Mouse (Mus musculus) gastrocnemius, postnatal 36 days (tissue): ENCODE data around the gene Ezh1. TPM values are rescaled to one million over a fixed set of nuclear protein-coding genes. Genes with fewer than 3 reads are reported as not detected.
"Not testable (repeated sequence)": the region's sequence is repeated elsewhere in the genome, so short reads cannot be mapped to it uniquely, and the experiment has no call there.

Source experiments
- DNase-seq, 2 experiments: peaks; one replicate each; pipeline ENCODE4 v3.0.0; 2022
- intact Hi-C: fragments of 180-260 bp; cut with DNase I; formaldehyde crosslinking; loops from one replicate; pipeline ENCODE4 v1.15.1; 2025
- total RNA-seq, 2 experiments: library from RNA; stranded (reverse); gene quantifications; 2 replicates each; pipeline ENCODE4 v1.2.3; 2021

Gene Ezh1
- total RNA-seq, 2 experiments from 2014 or later: 20.5 to 23.8 TPM

DNA sequence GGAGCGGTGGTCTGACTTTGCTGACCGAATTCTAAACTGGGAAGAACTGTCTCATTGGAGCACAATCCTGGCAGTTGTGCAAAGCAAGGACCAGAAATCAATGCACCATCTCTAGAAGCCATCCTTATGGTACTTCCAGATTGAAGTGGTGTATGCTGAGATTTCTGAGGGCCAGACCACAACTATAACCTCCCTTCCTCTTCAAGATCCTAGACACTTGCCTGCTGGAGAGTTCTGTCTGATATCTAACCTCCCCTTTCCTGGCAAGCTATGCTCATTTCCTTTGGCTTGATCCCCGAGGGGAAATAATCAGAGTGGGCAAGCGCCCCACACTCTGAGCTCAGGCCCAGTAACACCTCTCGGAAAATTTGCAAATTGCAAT is 53.8 kb downstream of the Ezh1 start:
- no peak for DNase-seq
- intact Hi-C loops: loop anchor here (5.0 kb wide), 1 partner anchor 55 kb away; the partner anchor contains the start of genes Retreg3 and Tubg1

DNA sequence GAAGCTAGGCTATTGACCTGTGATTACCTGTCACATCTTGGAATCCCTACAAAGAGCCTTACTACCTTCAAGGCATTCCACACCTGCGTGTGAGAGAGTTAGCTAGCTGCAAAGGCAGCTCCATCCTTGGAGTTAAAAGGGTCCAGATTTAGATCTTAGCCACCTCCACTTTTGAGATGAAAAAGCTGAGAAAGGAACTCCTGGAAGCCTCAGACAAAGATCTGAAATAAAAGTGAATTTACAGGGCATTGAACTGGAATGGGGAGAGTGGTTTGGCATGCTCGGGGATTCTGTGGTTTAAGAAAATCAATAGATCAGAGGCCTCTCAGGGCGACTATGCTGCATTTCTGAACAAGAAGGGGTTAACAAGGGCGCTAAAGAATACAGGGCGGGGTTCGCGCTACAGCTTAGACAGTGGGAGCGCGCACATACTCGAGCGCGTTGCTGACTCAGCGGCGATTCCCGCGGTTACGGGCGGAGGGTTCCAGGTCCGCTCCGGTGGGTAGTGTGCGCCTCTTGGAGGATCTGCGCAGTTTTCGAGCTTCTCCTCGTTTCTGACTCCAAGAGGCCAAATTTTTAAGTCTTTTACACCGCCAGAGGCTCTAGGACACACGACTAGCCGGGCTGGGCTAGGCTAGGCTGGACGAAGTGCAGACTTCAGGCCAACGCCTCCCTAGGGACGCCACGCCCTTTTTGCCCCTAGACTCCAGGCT is 54.4 kb downstream of the Ezh1 start:
- DNase-seq: peak; percentile 48 to 65
- intact Hi-C loops: loop anchor here (5.0 kb wide), 1 partner anchor 55 kb away; the partner anchor contains the start of genes Retreg3 and Tubg1

DNA sequence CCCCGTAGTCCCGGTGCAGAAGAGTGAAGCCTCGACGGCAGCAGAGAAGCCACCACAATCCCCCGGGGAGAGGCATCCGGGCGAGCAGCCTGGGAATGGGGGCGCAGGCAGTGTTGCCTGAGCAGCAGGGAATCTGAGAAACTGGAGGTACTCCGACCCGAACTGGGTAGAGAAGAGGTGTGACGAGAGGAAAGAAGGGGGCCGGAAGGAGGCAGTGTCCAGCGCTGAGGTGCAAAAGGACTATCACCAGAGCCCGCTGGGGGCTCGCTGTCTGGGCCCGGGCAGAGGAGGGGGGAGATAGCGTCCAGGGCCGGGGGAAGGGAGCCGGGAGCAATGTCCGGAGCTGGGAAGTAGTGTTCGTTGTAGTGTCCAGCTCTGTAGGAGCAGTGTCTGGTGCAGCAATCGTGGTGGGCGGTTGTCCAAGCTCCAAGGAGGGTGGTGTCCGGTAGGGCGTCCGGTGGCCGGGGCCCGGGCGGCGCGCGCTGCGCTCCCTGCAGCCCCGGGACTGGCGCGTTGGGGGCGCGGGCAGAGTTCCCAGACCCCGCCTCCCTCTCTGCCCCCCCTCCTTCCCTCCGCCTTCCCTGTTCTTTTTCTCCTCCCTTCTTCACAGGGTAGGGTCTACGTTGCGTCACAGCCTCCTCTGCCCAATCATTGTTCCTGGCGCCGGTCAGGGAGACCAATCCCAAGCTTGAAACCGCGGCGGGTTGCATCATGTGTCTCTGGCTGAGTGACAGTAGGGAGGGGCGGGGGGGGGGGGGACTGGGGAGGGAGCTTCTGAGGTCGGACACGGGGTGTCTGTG is 55.3 kb downstream of the Ezh1 start, which contains the start of gene Plekhh3:
TSS of gene Plekhh3 (minus strand) at position 541 of the 800 bp plus-strand sequence.
- peak; percentile 89 to 93 for DNase-seq
- intact Hi-C loops: loop anchor here (5.0 kb wide), 1 partner anchor 54 kb away; the partner anchor contains the start of genes Retreg3 and Tubg1

DNA sequence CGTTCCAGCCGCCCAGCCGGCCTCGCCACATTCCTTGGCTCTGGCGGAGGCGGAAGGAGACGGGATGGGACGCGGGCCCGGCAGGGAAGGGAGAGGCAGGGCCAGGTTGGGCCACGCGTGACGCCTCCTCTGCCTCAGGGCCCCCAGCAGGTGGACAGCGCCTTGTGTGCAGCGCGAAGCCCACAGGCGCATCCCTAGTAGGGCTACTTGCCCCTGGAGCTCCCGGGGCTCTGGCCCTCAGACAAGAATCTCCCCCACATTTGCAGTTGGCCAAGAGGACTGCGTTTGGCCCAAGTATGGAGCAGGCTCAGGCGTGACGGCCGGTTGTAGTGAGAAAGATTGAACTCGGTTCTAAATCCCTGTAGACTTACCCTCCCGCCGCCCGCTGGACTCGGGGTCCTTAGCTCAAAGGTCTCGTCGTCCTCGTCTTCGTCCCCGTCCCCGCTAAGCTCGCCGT is 55.9 kb downstream of the Ezh1 start, which contains the start of gene Cntnap1:
TSS of gene Cntnap1 (plus strand) at position 170 of the 457 bp plus-strand sequence.
- DNase-seq: peak; percentile 74 to 80
- intact Hi-C loops: loop anchor here (5.0 kb wide), 1 partner anchor 53 kb away; the partner anchor contains the start of genes Retreg3 and Tubg1

DNA sequence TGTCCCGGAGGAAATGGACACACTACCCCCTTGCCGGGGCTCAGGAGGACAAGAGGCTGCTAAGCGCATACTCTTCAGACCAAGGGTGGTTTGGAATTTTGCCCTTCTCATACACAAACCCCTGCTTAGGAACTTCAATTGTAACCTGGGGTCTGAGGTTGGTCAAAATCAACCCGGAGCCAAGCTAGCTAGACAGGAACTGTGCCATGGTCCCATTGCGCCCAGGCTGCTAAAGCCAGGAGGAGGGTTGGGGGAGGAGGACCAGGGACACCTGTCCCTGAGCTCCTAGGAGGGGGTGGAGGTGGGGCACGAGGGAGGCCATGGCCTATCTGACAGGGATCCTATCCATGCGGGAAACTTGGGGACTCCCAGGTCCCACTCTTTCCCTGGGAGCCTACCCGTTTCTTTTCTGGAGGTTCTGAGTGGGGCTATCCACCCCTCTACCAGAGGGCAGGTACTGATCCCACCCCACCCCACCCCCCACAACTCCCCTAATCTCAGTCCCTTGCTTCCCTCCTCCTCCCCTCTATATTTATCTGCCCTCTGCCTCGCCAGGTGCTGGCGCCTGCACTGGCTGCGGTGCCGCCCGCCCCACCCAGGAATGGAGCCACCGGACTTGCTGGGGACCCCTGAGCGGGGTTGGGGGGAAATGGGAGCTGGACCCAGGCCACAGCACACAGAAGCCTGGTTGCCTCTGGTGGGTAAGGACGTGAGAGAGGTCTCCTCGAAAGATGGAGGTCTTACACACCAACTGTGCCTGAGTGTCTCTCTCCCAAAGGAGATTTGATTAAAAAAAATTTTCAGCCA is 56.8 kb downstream of the Ezh1 start:
- DNase-seq: no peak

DNA sequence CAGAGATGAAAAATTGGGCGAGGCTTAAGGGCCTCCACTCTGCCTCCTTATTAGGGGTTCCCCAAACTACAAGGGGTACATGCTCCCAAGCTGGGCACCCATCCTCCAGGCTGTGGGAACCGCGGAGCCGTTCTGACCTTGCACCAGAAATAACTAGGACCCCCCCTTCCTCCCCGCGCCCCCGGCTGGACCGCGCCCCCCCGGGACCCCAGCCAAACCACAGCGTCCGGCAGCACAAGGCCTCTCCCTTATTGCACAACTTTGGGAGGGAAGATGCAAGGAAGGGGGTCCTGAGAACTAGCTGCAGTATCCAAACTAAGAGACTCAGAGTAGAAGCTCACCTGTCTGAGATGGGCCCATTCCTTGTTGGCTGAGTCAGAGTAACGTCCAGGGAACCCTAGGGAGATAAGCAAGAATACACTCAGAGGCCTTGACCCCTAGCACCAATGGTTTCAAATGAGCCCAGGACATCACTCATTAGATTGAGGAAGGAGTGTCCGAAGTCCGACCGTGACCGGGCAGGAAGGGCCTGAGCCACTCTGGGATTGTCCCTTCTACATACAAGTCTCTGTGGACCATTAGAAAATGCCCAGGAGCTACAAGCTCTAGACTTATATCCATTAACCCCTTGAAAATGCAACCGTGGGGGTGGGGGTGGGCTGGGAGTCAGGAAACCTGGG is 57.8 kb downstream of the Ezh1 start:
- intact Hi-C loops: loop anchor here (5.0 kb wide), 1 partner anchor 36 kb away; no protein-coding TSS in a partner anchor
- DNase-seq: peak in 1 of 2 experiments; percentile 53

More for the DNA sequence above, 56.8 kb downstream of the Ezh1 start:
- intact Hi-C loops: loop anchor here (5.0 kb wide), 2 partner anchors 37 to 52 kb away; partner anchors contain the start of genes Retreg3 and Tubg1

DNA sequence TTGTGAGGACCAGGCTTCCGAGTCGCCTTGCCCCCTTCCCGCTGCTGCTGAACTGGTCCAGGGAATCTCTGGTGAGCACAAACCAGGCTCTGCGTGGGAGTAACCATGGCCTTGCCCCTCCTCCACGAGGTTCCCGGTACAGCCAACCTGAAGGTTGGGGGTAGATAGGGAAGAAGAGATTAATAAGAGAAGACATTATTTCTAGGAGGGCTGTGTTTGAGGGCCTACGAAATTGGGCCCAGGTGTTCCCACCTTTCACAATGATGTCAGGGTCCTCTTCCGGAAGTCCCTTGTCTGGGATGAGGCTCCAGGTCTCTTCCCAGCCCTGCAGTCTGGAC is 58.3 kb downstream of the Ezh1 start:
- intact Hi-C loops: loop anchor here (5.0 kb wide), 1 partner anchor 36 kb away; no protein-coding TSS in a partner anchor
- no peak for DNase-seq

DNA sequence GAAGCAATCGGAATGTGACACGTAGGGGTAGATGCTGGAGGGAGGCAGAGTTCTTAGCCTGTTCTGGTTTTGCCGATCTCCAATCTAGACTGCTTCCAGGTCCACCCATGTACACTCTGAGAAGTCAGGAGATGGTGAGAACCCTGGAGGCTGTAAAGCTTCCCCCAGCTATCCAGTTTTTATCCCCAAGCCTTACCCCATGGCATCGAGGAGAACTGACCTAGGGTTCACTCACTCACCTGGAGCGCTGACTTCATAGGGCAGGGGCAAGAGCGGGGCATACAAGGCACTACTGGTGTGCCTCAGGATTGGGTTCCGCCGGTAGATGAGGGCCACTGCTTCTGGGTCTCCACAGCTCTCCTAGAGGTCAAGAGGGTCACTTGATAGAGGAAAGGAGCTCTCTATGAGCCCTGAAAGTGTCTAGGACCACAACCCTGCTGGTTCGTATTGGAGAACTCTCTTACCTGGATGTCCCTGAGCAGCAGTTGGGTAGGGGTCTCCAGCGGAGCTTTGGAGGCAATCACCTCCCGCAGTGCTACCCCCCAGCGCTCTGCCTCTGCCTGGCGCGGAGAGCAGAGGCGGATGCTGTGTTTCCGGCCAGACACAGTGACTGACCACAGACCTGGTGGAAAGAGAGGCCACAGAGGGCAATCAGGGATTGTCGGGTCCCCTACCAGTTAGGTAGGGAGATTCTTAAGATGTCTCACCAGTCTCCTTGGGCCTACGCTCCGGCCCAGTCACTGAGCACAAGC is 58.9 kb downstream of the Ezh1 start:
- no peak for DNase-seq
- intact Hi-C loops: loop anchor here (5.0 kb wide), 1 partner anchor 35 kb away; no protein-coding TSS in a partner anchor

DNA sequence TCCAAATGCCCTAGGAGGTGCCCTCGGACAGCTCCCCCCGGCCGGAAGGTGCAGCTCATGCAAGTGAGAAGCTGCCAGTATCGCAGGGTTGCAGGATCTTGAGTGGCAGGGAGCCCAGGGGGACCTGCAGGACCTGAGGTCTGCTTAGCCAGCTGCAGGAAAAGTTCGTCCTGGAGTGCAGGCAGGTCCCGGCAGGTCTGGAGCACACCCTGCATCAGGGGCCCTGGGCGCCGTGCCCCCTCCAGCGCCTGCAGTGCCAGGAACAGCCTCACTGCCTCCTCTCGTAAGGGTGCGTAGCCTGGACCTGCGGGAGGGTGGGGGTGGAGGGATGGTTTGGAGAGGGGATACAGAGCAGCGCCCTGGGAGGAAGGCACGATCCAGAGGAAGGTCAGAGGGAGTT is 59.9 kb downstream of the Ezh1 start:
- no peak for DNase-seq
- intact Hi-C loops: loop anchor here (5.0 kb wide), 1 partner anchor 34 kb away; no protein-coding TSS in a partner anchor

DNA sequence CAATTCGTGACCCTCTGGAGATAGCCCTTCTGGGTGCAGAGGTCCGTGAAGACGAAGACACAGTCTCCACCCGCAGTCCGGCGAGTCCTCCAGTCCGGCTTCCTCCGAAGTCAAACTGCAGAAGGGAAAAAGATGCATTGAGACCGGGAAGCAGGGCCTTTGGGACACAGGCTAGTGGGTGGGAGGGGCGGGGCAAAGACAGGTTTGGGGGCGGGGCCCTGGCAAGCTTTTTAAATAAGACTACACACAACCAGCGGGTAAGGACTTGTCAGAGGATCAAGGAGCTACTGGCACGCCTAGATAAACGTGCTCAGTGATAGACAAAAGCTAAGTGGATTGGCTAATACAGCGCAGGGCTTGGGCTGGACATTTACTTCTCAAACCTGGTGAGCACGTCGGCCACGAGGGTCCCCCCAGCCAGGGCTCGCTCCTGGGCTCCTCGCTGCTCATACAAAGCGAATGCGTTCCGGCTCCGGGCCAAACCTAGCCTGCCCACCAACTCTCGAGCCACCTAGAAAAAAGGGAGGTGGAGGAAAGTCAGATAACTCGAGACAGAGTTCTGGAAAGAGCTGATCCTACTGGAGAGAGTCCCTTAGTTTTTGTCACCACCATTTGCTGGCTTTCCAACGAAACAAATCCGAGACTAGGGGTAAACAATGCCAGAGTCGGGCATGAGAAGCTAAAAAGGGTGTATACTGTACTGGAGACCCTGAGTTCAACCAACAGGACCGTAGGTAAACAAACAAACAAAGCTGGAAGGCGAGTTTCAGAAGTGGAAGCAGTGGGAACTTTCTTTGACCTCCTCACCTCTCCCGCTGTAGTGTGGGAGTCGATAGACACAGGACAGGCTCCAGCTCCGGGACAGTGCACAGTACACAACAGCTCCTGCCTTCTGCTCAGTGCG is 61.3 kb downstream of the Ezh1 start:
- no peak for DNase-seq
- intact Hi-C loops: loop anchor here (5.0 kb wide), 1 partner anchor 33 kb away; no protein-coding TSS in a partner anchor

DNA sequence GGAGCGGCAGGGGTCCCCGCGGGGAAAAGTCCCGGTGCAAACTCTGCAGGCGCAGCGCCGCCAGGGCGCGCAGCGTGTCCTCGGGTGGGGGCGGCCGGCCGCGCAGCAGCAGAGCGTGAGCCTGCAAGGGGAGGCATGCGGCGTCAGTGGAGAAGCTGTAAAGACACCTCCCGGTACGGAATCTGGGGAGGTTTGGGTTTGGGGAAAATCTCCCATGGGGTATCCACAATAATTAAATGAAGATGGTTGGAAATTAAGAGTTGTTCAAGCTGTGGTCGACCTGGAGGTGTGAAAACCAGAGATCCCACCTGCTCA is 62.0 kb downstream of the Ezh1 start:
- intact Hi-C loops: no loop called here
- no peak for DNase-seq

DNA sequence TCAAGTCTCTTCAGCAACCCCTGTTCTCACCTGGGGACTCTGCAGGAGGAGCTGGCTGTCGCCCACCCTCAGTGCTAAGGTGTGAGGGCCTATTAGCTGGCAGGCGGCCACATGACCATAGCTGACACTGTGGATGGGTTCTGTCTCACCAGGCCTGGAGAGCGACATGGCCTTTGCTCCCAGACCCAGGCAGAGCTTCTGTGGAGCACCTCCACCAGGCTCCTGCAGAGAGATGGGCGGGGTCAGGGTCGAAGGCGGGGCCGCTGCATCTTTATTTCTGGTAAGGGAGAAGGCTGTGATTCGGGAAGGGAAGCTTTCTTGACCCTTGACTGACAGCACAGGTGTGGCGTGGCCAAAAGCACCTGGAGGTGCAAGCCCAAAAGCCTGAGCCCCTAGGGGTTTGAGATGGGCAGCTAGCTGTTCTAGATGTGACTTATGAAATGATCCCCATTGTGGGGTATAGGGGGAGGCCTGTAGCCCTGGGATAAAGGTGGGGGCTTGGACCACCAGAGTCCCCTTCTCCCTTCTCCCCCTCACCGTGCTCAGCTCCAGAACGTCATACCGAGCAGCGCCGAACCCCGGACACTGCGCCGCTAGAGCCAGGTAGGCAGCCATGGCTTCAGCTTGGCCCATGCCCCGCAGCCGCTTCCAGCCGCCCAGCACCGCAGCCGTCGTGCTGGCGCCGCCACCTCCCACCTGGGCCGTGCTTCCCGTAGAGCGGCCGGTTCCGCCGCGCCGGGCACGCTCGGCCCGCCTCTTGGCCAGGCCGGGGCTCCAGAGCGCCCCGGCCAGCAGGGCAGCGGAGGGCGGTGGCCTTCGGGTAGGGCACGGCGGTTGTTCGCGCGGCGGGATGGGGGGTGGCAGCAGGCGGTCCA is 62.5 kb downstream of the Ezh1 start:
- intact Hi-C loops: no loop called here
- DNase-seq: no peak

DNA sequence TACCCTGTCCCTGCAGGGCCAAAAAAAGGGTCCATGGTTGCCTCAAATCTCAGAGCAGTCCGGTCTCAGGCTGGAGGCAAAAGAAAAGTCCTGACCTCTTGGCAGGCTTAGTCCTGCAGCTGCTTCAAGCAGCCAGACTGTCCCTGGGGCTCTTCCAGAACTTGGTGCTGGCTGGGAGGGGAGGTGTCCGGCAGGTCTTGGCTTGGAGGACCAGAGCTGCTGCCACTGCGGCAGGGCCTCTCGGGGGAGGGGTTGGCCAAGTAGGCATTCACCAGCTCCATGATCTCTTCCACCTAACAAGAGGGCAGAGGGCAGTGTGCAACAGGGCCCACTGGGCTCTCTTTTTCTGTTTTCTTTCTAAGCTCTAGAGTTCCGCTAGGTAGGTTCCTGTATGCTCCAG is 63.5 kb downstream of the Ezh1 start:
- intact Hi-C loops: no loop called here
- peak; percentile 67 to 85 for DNase-seq

DNA sequence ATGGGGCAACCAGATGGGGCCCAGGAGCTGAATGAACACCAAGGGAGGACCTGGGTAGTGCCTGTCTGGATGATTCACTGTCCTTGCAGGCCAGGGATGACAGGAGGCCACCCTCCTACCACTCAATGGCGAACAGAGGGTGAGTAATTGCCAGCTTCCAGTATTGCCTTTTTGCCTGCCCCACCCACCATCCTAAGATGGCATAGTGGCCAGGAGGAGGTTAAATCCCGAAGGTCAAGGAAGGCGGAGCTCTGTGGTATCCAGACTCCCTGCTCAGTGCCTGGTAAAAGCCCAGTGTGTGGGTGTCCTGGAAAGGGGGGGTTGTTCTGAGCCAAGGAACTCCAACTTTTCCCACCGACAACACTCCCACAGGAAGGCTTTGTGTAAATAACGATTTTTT is 64.0 kb downstream of the Ezh1 start:
- intact Hi-C loops: no loop called here
- no peak for DNase-seq

DNA sequence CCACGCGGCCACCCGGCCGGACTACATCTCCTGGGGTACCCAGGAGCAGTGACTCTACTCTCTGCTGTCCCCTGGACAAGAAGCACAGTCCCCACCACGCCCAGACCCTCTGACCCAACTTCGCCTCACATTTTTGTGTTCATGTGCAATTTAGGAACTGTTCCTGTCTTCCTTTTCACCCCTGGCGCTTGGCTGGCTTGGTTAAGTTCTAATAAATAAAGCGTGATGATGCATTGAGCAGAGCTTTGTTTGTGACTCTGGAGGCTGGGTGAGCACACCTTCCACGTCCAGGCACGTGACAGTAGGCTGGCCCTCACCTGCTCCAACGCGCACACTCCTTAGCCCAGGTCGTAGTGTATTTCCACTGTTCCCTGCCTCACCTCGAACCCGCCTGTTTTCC is 64.7 kb downstream of the Ezh1 start:
- intact Hi-C loops: no loop called here
- DNase-seq: no peak

DNA sequence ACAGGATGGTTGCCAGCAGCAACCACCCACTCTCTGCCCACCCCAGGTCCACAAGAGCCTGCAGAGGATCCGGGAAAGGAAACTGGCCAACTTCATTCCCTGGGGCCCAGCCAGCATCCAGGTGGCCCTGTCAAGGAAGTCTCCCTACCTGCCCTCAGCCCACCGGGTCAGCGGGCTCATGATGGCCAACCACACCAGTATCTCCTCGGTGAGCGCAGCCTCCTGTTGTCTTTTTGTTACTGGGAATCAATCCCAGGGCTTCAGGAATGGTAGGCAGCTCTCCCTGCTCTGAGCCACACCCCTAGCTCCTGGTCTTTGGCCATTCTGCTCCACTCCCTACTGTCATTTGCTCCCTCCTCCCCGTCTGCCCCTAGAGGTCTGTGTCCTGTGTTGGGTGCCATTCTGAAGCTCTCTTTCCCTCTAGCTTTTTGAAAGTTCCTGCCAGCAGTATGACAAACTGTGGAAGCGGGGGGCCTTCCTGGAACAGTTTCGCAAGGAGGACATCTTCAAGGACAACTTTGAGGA is 65.2 kb downstream of the Ezh1 start:
- DNase-seq, intact Hi-C loops: not testable (repeated sequence)

DNA sequence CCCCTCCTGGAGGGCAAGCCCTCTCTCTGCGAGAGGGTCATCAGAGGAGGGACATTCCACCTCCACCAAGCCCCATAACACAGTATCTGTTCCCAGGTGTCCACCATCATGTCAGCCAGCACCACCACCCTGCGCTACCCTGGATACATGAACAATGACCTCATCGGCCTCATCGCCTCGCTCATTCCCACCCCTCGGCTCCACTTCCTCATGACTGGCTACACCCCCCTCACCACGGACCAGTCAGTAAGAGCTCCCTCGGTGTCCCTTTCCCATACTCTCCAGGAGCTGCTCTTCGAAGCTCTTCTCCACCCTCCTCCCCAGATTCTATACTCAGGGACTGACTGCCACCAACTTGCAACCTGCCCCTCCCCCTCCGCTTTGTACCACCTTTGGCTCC is 66.1 kb downstream of the Ezh1 start:
- intact Hi-C loops, DNase-seq: not testable (repeated sequence)
